Mouse (Mus musculus): ENCODE measurements around the gene Mb. TPM values are rescaled to one million over a fixed set of nuclear protein-coding genes. Genes with fewer than 3 reads are reported as not detected.

The Mb gene
- polyA plus RNA-seq, 1 experiment from 2014 or later, result 0.37 TPM

GRCm38 (mm10) chr15:76976619-76977018, 73.9 kb downstream of the Mb start:
- no peaks in the 10 kb centered on the region for H3K36me3 ChIP-seq (replicated peaks)
- H3K27me3 ChIP-seq, result peaks cover 17% of the 10 kb centered on the region; the same call in 1 of the 2 replicates
- no peak overlapping the region for H3K27ac ChIP-seq (replicated peaks)
- no peak overlapping the region for H3K4me3 ChIP-seq (replicated peaks)
- 63% methylated on average over 5 of the region's 5 CpGs for whole genome bisulfite sequencing (ENCODE audit: insufficient replicate concordance)
- peaks cover 7% of the 10 kb centered on the region for H3K4me1 ChIP-seq (replicated peaks)
- no peak overlapping the region for H3K4me2 ChIP-seq
- H3K9me3 ChIP-seq (replicated peaks), result no peaks in the 10 kb centered on the region
- H3K9ac ChIP-seq, result no peak overlapping the region
- no peak for ATAC-seq (ENCODE audit: insufficient read depth)

DNA sequence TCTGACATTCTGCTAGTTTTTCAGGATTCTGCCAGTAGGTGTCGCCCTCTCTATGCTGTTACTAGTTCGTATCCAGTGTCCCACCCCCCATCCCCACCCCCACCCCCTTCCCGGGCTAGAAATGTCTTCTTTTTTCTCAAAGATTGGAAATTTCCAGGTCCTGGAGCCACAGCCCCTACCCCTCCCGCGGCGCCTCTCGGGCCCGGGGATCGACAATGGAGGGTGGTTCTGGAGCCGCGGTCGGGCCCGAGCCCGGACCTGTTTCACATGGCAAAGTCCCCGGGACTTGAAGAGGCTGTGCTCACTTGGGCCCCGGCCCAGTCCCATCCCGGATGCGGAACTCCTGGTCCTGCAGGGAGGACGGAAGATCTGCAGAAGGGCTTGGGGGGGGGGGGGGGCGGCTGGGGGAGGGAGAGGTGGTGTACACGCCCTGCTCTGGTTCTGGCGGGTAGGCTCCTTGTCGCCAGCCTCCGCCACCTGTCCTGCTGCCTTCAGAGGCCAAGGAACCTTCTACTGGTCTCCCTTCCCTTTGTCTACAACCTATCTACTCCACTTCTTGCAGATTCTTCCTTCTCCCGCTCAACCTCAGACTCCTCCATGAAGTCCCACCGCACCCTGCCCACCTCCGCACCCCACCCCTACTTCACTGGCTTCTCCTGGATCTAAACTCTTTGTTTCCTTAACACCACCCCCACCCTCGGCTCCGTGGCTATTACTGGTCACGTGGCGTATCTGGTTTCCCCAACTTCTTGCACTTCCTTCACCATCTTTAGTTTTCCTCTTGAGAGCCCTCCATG, 76.4 kb downstream of the Mb start:
- WGBS (ENCODE audit: insufficient replicate concordance), result 6% methylated on average over 31 of the region's 31 CpGs
- Histone ChIP-seq H3K9ac (peak overlapping the region; percentile 21; the same call in 1 of the 2 replicates), H3K4me2 (peak overlapping the region; percentile 71), H3K27ac (replicated peaks) (no peak overlapping the region), H3K36me3 (replicated peaks) (no peaks in the 10 kb centered on the region), H3K4me1 (replicated peaks) (peaks cover 7% of the 10 kb centered on the region), H3K9me3 (replicated peaks) (no peaks in the 10 kb centered on the region), H3K27me3 (peaks cover 17% of the 10 kb centered on the region; the same call in 1 of the 2 replicates), H3K4me3 (replicated peaks) (peak overlapping the region; percentile 52)
- ATAC-seq (ENCODE audit: insufficient read depth), result no peak

- Histone ChIP-seq H3K9me3 (replicated peaks) (no peaks in the 10 kb centered on the region), H3K4me3 (replicated peaks) (0 out of 2 replicates have a peak overlapping the region, but pooled peaks have one; percentile 52), H3K27ac (replicated peaks) (no peak overlapping the region), H3K27me3 (peaks cover 17% of the 10 kb centered on the region; the same call in 1 of the 2 replicates), H3K9ac (no peak overlapping the region), H3K4me1 (replicated peaks) (peaks cover 7% of the 10 kb centered on the region), H3K4me2 (0 out of 2 replicates have a peak overlapping the region, but pooled peaks have one; percentile 71), H3K36me3 (replicated peaks) (no peaks in the 10 kb centered on the region)
- 31% methylated on average over 8 of the region's 8 CpGs for WGBS (ENCODE audit: insufficient replicate concordance)
- no peak for ATAC-seq (ENCODE audit: insufficient read depth)
These were observed 77.1 kb downstream of the Mb start for GRCm38 (mm10) chr15:76973272-76973854.

DNA sequence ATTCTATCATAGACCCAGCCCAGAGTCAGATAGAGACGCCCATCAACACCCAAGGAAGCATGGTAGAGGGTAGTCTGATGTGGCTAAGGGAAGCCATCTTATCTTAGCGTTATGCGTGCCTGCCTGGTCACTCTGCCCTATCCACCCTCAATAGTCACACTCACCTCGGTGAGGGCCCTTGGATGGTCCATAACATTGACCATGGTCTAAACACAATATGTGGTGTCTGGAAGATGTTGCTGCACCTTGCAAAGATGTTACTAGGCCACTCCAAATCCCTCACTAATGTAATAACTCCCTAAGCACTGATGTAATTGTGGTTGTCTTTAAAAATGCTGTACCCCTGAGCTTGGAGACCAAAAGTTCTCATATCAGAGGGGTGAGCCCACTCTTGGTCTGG, 77.8 kb downstream of the Mb start:
- Histone ChIP-seq H3K9me3 (replicated peaks) (no peaks in the 10 kb centered on the region), H3K27ac (replicated peaks) (no peak overlapping the region), H3K4me3 (replicated peaks) (no peak overlapping the region), H3K4me2 (no peak overlapping the region), H3K36me3 (replicated peaks) (no peaks in the 10 kb centered on the region), H3K9ac (no peak overlapping the region), H3K4me1 (replicated peaks) (peaks cover 7% of the 10 kb centered on the region), H3K27me3 (peaks cover 17% of the 10 kb centered on the region; the same call in 1 of the 2 replicates)
- no peak for ATAC-seq (ENCODE audit: insufficient read depth)
- WGBS (ENCODE audit: insufficient replicate concordance), result 63% methylated on average over 4 of the region's 4 CpGs

Other genes with a start within 250 kb of the Mb start
- gene Zfp251, start 179.2 kb downstream of the Mb start, polyA plus RNA-seq (2015; fragmentation: Nextera tagmentation; extraction: Ambion mirVana), result 4.0 and 5.4 TPM in 2 replicates
- gene Zfp7, start 171.4 kb downstream of the Mb start, polyA plus RNA-seq (2015; fragmentation: Nextera tagmentation; extraction: Ambion mirVana), result 2.0 and 2.2 TPM in 2 replicates
- not detected in 2 replicates for gene Gm49527, start 171.3 kb downstream of the Mb start, polyA plus RNA-seq (2015; fragmentation: Nextera tagmentation; extraction: Ambion mirVana)
- 0.74 and 1.1 TPM in 2 replicates for gene Zfp647, start 125.2 kb downstream of the Mb start, polyA plus RNA-seq (2015; fragmentation: Nextera tagmentation; extraction: Ambion mirVana)
- 16.4 and 18.7 TPM in 2 replicates for gene 1110038F14Rik, start 102.2 kb downstream of the Mb start, polyA plus RNA-seq (2015; fragmentation: Nextera tagmentation; extraction: Ambion mirVana)
- gene Apol6, start 5.9 kb downstream of the Mb start, polyA plus RNA-seq (2015; fragmentation: Nextera tagmentation; extraction: Ambion mirVana), result 0.13 and 0.15 TPM in 2 replicates